Mouse (Mus musculus) kidney, postnatal 0 days (tissue): ENCODE data around the gene Txnrd3. TPM values are rescaled to one million over a fixed set of nuclear protein-coding genes. Genes with fewer than 3 reads are reported as not detected.
A peak's percentile ranks its signal among the peaks of the same experiment; 100 is the strongest.

Source experiments
- ATAC-seq: fragments of 200-750 bp; cut with Nextera tagmentation; replicated peaks from 2 replicates; pipeline ENCODE4 v1.8.0; 2017; ENCODE audit warnings: low read depth, moderate number of reproducible peaks, moderate TSS enrichment, moderate library complexity; ENCODE audit not compliant: low FRiP score
- DNase-seq: peaks from one replicate; pipeline ENCODE4 v3.0.0-alpha.2; 2016; ENCODE audit warnings: low spot score
- H3K27ac ChIP-seq: fragments of 300-500 bp; sonication (generic); 2 replicates; pipeline ENCODE4 v1.5.1; 2014; ENCODE audit warnings: mild to moderate bottlenecking
- H3K27me3 ChIP-seq: fragments of 300-500 bp; sonication (generic); 2 replicates; pipeline ENCODE4 v1.6.1; 2014; ENCODE audit warnings: low read length, mixed read lengths; ENCODE audit not compliant: insufficient read depth
- H3K36me3 ChIP-seq: fragments of 300-500 bp; sonication (generic); 2 replicates; pipeline ENCODE4 v1.6.1; 2014; ENCODE audit warnings: low read length, mixed read lengths; ENCODE audit not compliant: insufficient read depth
- H3K4me1 ChIP-seq: fragments of 300-500 bp; sonication (generic); replicated peaks from 2 replicates; pipeline ENCODE4 v1.6.1; 2014; ENCODE audit warnings: antibody characterized with exemption, low read length, mixed read lengths; ENCODE audit not compliant: insufficient read depth
- H3K4me2 ChIP-seq: fragments of 300-500 bp; sonication (generic); 2 replicates; pipeline ENCODE4 v1.6.1; 2014; ENCODE audit warnings: mild to moderate bottlenecking, low read length, moderate library complexity, mixed read lengths
- H3K4me3 ChIP-seq: fragments of 300-500 bp; sonication (generic); replicated peaks from 2 replicates; pipeline ENCODE4 v1.5.1; 2014; ENCODE audit warnings: low read depth, low read length
- H3K9ac ChIP-seq: fragments of 300-500 bp; sonication (generic); 2 replicates; pipeline ENCODE4 v1.6.1; 2014; ENCODE audit warnings: low read depth, low read length
- H3K9me3 ChIP-seq: fragments of 300-500 bp; sonication (generic); replicated peaks from 2 replicates; pipeline ENCODE4 v1.6.1; 2016; ENCODE audit warnings: low read length, inconsistent platforms, mixed read lengths
- CTCF ChIP-seq: IDR thresholded peaks from 2 replicates; pipeline ENCODE4 v1.5.1; 2016; ENCODE audit warnings: antibody characterized with exemption, low read depth, mild to moderate bottlenecking, moderate library complexity
- WGBS: fragments of 180-500 bp; shearing (Covaris S2); extraction: QIAGEN DNeasy Blood & Tissue Kit; methylation state at CpG from one replicate; pipeline ENCODE4 v1.1.7; 2014; 5-methylcytosine and 5-hydroxymethylcytosine counted together
- polyA plus RNA-seq: library from polyadenylated mRNA; unstranded; fragments of >200 nt; fragmentation: Nextera tagmentation; extraction: Ambion mirVana; gene quantifications from 2 replicates; pipeline ENCODE4 v1.2.1, GENCODE M21; 2015

The Txnrd3 gene
- polyA plus RNA-seq, 1 experiment from 2014 or later: 29.2 TPM

DNA sequence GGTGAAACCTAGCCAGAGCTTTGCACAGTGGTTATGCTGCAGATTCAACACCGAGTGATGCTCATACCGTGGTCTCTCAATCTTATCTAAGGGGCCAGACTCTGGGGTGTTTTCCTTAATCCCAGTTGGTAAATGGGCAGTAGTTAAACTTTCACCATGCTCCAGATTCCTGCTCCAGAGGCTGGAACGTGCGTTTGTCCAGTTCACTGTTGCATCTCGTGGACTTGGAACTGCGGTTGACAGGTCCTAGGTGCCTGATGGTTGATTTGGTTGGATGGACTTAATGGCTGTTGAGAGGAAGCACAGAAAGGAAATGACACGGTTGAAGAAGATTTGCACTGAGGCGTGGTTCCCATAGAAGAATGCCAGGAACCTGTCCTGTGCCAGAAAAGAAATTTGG, 6.1 kb downstream of the Txnrd3 start:
- peak; percentile 63 for ATAC-seq
- Histone ChIP-seq H3K36me3 (no peaks in the 10 kb centered on the region), H3K4me2 (no peak overlapping the region), H3K4me1 (peaks cover 6% of the 10 kb centered on the region; the same call in 1 of the 2 replicates), H3K9ac (no peak overlapping the region), H3K27ac (peak overlapping the region; percentile 48; the same call in 1 of the 2 replicates), H3K4me3 (no peak overlapping the region), H3K27me3 (no peaks in the 10 kb centered on the region), H3K9me3 (no peaks in the 10 kb centered on the region)
- 49% methylated on average over 8 of the region's 8 CpGs for WGBS
- DNase-seq: peak; percentile 33
- TF ChIP-seq CTCF: no peak

DNA sequence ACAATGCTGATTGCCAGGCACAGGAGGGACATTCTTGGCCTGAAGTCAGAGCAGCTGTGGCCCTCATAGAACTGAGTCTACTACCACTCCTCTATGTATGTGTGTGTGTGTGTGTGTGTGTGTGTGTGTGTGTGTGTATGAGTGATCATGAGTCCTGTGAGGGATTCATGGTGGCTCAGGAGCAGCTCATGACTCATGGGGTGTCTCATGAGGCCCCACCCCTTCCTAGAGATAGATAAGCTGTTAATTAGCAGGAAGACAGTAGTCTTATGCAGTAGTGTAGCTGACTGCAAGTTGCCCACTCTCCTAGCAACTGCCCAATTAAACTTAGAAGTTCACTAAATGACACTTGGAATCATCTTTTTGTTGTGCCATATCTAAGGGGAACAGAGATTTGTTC, 8.0 kb downstream of the Txnrd3 start:
- Histone ChIP-seq H3K4me1 (peaks cover 4% of the 10 kb centered on the region; the same call in 1 of the 2 replicates), H3K27ac (no peak overlapping the region), H3K4me3 (no peak overlapping the region), H3K36me3 (0 out of 2 replicates have a peak, but pooled peaks cover 8% of the 10 kb centered on the region), H3K4me2 (no peak overlapping the region), H3K27me3 (no peaks in the 10 kb centered on the region), H3K9ac (no peak overlapping the region), H3K9me3 (no peaks in the 10 kb centered on the region)
- DNase-seq (no peak), ATAC-seq (no peak)
- TF ChIP-seq CTCF: no peak

DNA sequence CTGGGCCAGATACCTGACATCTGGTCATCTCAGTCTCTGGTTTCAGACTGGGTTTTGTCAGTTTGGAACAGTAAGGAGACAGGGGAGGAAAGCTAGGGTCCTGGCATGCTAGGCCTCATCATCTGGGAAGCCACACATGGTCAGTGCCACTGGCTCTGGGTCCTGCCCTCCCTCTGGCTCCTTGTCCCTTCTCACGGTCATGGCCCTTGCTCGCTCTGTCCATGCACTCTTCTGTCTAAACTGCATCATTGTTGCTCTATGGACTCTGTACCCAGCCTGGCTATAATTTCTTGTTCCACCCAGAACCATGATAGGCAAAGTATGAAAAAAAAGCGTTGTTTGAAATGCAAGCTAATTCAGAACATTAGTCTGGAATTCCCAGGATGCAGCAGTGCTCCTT, 11.2 kb downstream of the Txnrd3 start:
- H3K27ac ChIP-seq: no peak overlapping the region
- H3K4me3 ChIP-seq: no peak overlapping the region
- no peak overlapping the region for H3K4me2 ChIP-seq
- H3K9ac ChIP-seq: no peak overlapping the region
- no peak for TF ChIP-seq CTCF
- ATAC-seq (no peak), DNase-seq (no peak)
- 90% methylated on average over 3 of the region's 3 CpGs for WGBS
- H3K36me3 ChIP-seq: 0 out of 2 replicates have a peak, but pooled peaks cover 8% of the 10 kb centered on the region
- H3K9me3 ChIP-seq: no peaks in the 10 kb centered on the region
- H3K27me3 ChIP-seq: no peaks in the 10 kb centered on the region
- H3K4me1 ChIP-seq: no peaks in the 10 kb centered on the region

DNA sequence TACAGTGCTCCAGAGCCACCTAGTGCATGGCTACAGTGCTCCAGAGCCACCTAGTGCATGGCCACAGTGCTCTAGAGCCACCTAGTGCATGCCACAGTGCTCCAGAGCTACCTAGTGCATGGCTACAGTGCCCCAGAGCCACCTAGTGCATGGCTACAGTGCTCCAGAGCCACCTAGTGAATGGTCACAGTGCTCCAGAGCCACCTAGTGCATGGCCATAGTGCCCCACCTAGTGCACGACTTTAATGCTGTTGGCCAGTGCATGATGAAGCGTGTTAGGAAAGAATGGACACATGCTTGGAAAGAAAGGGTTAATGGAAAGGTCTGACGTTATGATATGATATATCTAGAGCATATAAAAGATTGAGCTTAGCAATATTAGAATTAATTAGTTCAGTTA, 14.6 kb downstream of the Txnrd3 start:
- Histone ChIP-seq H3K4me1 (no peaks in the 10 kb centered on the region), H3K27me3 (no peaks in the 10 kb centered on the region), H3K9ac (no peak overlapping the region), H3K27ac (no peak overlapping the region), H3K9me3 (no peaks in the 10 kb centered on the region), H3K36me3 (0 out of 2 replicates have a peak, but pooled peaks cover 8% of the 10 kb centered on the region), H3K4me3 (no peak overlapping the region), H3K4me2 (no peak overlapping the region)
- no peak for DNase-seq
- 84% methylated on average over 3 of the region's 3 CpGs for WGBS
- ATAC-seq: no peak
- TF ChIP-seq CTCF: peak; percentile 1; the same call in 1 of the 2 replicates

DNA sequence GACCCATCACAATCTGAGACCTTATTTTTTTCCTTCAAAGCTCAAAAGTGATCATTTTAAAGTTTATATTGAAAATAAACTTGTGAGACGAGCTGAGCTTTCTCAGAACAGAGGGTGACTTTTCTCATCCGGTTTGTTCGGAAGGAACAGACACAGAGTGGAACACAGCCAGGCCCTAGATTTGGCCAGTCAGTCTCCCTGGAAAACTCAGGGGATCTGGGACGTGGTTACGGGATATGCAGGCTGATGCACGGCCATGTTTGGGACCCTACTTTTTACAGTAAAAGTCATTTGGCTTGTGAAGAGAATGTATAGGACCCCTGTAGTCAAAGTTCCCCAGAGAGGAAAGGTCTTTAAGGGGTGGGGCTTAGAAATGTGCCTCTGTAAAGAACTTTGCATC, 15.1 kb downstream of the Txnrd3 start:
- no peak overlapping the region for H3K9ac ChIP-seq
- H3K4me1 ChIP-seq: no peaks in the 10 kb centered on the region
- DNase-seq (no peak), ATAC-seq (no peak)
- WGBS: 83% methylated on average over 6 of the region's 6 CpGs
- H3K27ac ChIP-seq: no peak overlapping the region
- H3K9me3 ChIP-seq: no peaks in the 10 kb centered on the region
- no peak for TF ChIP-seq CTCF
- no peaks in the 10 kb centered on the region for H3K27me3 ChIP-seq
- 0 out of 2 replicates have a peak, but pooled peaks cover 8% of the 10 kb centered on the region for H3K36me3 ChIP-seq
- no peak overlapping the region for H3K4me3 ChIP-seq
- no peak overlapping the region for H3K4me2 ChIP-seq

DNA sequence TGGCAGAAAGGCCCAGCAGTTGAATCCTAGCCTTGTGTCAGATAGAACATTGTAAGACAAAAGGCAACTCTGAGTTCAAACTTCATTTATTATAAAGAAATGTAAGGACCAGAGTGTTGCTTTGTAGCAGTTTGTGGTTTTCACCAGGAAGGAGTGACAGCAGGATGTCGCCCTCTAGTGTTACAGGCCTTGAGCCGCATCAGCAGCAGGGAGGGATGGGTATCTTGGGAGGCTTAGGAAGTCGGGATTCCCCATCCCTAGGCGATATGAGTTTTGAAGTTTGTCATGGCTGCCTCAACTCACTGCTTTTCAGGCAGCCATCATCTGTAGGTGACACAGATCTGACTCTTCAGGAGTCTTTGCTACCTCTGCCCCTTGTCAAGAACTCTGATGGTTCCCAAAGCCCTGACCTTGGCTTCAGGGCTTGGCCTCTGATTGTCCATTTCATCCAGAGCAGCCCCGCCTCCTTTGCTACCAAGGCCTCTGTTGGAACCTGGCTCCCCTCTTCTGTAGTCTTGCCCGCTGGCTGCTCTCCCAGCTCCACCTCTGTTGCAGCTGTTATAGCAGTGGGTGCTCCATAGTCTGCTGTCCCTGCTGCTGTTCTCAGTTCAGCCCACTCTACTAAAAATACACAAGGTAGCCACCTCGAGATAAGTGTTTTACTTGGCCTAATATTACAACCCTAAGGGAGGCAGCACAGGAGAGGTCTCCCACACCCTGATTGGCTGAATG, 16.1 kb downstream of the Txnrd3 start:
- WGBS: 31% methylated on average over 7 of the region's 7 CpGs
- Histone ChIP-seq H3K36me3 (0 out of 2 replicates have a peak, but pooled peaks cover 10% of the 10 kb centered on the region), H3K4me3 (no peak overlapping the region), H3K9me3 (no peaks in the 10 kb centered on the region), H3K27ac (no peak overlapping the region), H3K9ac (no peak overlapping the region), H3K4me1 (no peaks in the 10 kb centered on the region), H3K4me2 (no peak overlapping the region), H3K27me3 (no peaks in the 10 kb centered on the region)
- TF ChIP-seq CTCF: peak; percentile 74
- DNase-seq (peak; percentile 58), ATAC-seq (no peak)
